Mouse (Mus musculus): ENCODE data around the gene Ogfod1.

Gene Ogfod1

GRCm38 (mm10) chr8:94036944-94037524, at the start of gene Ogfod1, which contains the start of gene Nudt21:
Gene Ogfod1 (plus strand): TSS chr8:94037198.
Gene Nudt21 (minus strand): TSS chr8:94037031.
- DNase-seq (ENCODE audit: low spot score) = peak; percentile 95

- DNase-seq (ENCODE audit: low spot score) = no peak
These were observed 47.3 kb upstream of the Ogfod1 start for GRCm38 (mm10) chr8:93989739-93990138.

- DNase-seq (ENCODE audit: low spot score) = no peak
These were observed 38.0 kb upstream of the Ogfod1 start for GRCm38 (mm10) chr8:93998961-93999360.

- DNase-seq (ENCODE audit: low spot score) = no peak
These were observed 32.9 kb upstream of the Ogfod1 start for GRCm38 (mm10) chr8:94004139-94004538.

GRCm38 (mm10) chr8:94009243-94009845, 27.7 kb upstream of the Ogfod1 start:
- no peak for DNase-seq (ENCODE audit: low spot score)

- no peak for DNase-seq (ENCODE audit: low spot score)
These were observed 26.8 kb upstream of the Ogfod1 start for GRCm38 (mm10) chr8:94010101-94010705.

GRCm38 (mm10) chr8:94011076-94012012, 25.7 kb upstream of the Ogfod1 start:
- DNase-seq (ENCODE audit: low spot score) = no peak

GRCm38 (mm10) chr8:94012013-94012951, 24.7 kb upstream of the Ogfod1 start, which contains the start of gene Amfr:
Gene Amfr (minus strand): TSS chr8:94012842.
- DNase-seq (ENCODE audit: low spot score) = peak; percentile 68

- DNase-seq (ENCODE audit: low spot score) = no peak
These were observed 23.9 kb upstream of the Ogfod1 start for GRCm38 (mm10) chr8:94013026-94013612.

GRCm38 (mm10) chr8:94023916-94024315, 13.1 kb upstream of the Ogfod1 start:
- no peak for DNase-seq (ENCODE audit: low spot score)

GRCm38 (mm10) chr8:94029701-94030100, 7.3 kb upstream of the Ogfod1 start:
- no peak for DNase-seq (ENCODE audit: low spot score)

GRCm38 (mm10) chr8:94033601-94034000, 3.4 kb upstream of the Ogfod1 start:
- no peak for DNase-seq (ENCODE audit: low spot score)

GRCm38 (mm10) chr8:94035200-94035599, 1.8 kb upstream of the Ogfod1 start:
- no peak for DNase-seq (ENCODE audit: low spot score)

- DNase-seq (ENCODE audit: low spot score) = peak; percentile 61
These were observed 457 bp upstream of the Ogfod1 start for GRCm38 (mm10) chr8:94036541-94036940.

- DNase-seq (ENCODE audit: low spot score) = no peak
These were observed 808 bp downstream of the Ogfod1 start for GRCm38 (mm10) chr8:94037806-94038205.

GRCm38 (mm10) chr8:94047845-94048244, 10.8 kb downstream of the Ogfod1 start:
- no peak for DNase-seq (ENCODE audit: low spot score)

GRCm38 (mm10) chr8:94052696-94053095, 15.7 kb downstream of the Ogfod1 start:
- no peak for DNase-seq (ENCODE audit: low spot score)

- peak; percentile 7 for DNase-seq (ENCODE audit: low spot score)
These were observed 20.3 kb downstream of the Ogfod1 start for GRCm38 (mm10) chr8:94057157-94057854.

GRCm38 (mm10) chr8:94066121-94066863, 29.3 kb downstream of the Ogfod1 start:
- DNase-seq (ENCODE audit: low spot score) = no peak
